Mouse (Mus musculus) midbrain, embryonic 13.5 days (tissue): Measurements from ENCODE around the gene Sh3pxd2a. TPM values are rescaled to one million over a fixed set of nuclear protein-coding genes. Genes with fewer than 3 reads are reported as not detected.
A peak's percentile ranks its signal among the peaks of the same experiment; 100 is the strongest.

Experiments used
- ATAC-seq: fragments of 200-750 bp; cut with Nextera tagmentation; 2 replicates; pipeline ENCODE4 v1.8.0; 2017; ENCODE audit warnings: mild to moderate bottlenecking, moderate TSS enrichment, moderate library complexity
- H3K27ac ChIP-seq: fragments of 300-500 bp; sonication (generic); 2 replicates; pipeline ENCODE4 v1.5.1; 2015; ENCODE audit warnings: inconsistent platforms, mild to moderate bottlenecking, moderate library complexity
- H3K27me3 ChIP-seq: fragments of 300-500 bp; sonication (generic); 2 replicates; pipeline ENCODE4 v1.6.1; 2015; ENCODE audit warnings: mild to moderate bottlenecking, inconsistent platforms
- H3K36me3 ChIP-seq: fragments of 300-500 bp; sonication (generic); 2 replicates; pipeline ENCODE4 v1.6.1; 2015; ENCODE audit warnings: mild to moderate bottlenecking, inconsistent platforms
- H3K4me1 ChIP-seq: fragments of 300-500 bp; sonication (generic); replicated peaks from 2 replicates; pipeline ENCODE4 v1.6.1; 2015; ENCODE audit warnings: inconsistent platforms
- H3K4me2 ChIP-seq: fragments of 300-500 bp; sonication (generic); replicated peaks from 2 replicates; pipeline ENCODE4 v1.6.1; 2015; ENCODE audit warnings: moderate library complexity, mild to moderate bottlenecking, inconsistent platforms
- H3K4me3 ChIP-seq: fragments of 300-500 bp; sonication (generic); replicated peaks from 2 replicates; pipeline ENCODE4 v1.5.1; 2015; ENCODE audit warnings: mild to moderate bottlenecking, inconsistent platforms
- H3K9ac ChIP-seq: fragments of 300-500 bp; sonication (generic); replicated peaks from 2 replicates; pipeline ENCODE4 v1.6.1; 2015; ENCODE audit warnings: mild to moderate bottlenecking, inconsistent platforms
- H3K9me3 ChIP-seq: fragments of 300-500 bp; sonication (generic); 2 replicates; pipeline ENCODE4 v1.6.1; 2016; ENCODE audit warnings: mild to moderate bottlenecking, inconsistent platforms
- WGBS: fragments of 180-500 bp; shearing (Covaris S2); methylation state at CpG from one replicate; pipeline ENCODE4 v1.1.7; 2015; 5-methylcytosine and 5-hydroxymethylcytosine counted together
- polyA plus RNA-seq: library from polyadenylated mRNA; unstranded; fragments of >200 nt; fragmentation: Nextera tagmentation; extraction: Ambion mirVana; gene quantifications from 2 replicates; pipeline ENCODE4 v1.2.1, GENCODE M21; 2015

The Sh3pxd2a gene
- polyA plus RNA-seq, 1 experiment from 2014 or later = 2.2 TPM

DNA sequence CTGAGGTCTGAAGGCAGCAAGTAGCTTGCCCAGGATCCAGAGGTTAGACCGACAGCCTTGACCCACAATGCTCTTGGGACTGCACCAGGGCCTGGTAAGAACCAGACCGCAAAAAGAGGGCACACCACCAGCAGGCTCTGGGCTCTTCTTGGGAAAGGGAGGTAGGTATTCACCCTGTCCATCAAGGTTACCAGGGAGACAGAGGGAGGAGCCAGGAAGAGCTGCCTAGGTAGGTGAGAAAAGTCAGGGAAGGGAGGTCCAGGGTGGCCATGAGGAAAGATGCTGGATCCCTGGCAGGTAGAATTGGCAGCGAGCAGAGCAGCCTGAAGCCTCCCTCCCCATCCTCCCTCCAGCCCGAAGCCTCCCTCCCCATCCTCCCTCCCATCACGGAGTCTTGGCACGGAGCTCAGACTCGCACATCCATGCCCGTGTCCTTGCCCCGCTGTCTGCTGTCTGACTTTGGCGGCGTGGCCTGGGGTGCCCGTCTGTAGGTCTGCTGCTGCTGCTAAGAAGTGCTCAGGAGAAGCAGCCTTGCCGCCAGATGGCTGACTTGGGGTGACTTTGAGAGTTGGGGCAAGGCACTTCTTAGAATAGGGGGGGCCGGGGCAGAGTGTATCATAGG lies 115.7 kb downstream of the Sh3pxd2a start:
- Histone ChIP-seq H3K4me3 (no peak overlapping the region), H3K9ac (no peak overlapping the region), H3K4me1 (peaks cover 3% of the 10 kb centered on the region), H3K27ac (no peak overlapping the region), H3K9me3 (no peaks in the 10 kb centered on the region), H3K36me3 (no peaks in the 10 kb centered on the region), H3K27me3 (peaks cover 36% of the 10 kb centered on the region), H3K4me2 (no peak overlapping the region)
- 81% methylated on average over 14 of the region's 14 CpGs for WGBS
- ATAC-seq = peak; percentile 35; the same call in 1 of the 2 replicates

DNA sequence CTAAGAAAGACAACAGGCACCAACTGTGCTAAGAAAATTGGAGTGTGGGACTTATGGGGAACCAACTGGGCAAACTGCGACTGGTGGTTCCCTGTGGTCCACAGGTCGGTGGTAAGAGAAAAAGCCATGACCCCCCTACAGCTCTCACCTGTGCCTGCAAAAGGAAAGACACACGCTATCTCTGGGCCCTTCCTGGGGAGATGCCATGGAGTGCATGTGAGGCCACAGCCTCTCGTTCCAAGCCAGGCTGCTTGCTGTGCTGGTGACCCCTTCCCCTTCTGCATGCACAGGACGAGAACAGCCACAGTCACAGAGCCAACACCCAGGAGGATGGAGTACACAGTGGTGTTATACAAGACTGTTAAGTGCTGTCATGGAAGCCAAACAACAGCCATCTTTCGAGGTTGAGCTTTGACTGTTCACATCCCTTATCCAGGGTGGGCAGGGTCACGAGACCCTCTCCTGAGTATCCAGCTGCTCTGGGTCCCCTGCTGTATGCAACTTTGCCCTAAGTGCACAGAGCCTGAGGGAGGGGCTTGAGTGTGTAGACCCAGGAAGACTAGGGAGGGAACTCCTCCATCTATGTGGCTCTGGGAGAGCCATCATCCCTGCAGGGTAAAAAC lies 117.1 kb downstream of the Sh3pxd2a start:
- Histone ChIP-seq H3K36me3 (no peaks in the 10 kb centered on the region), H3K27me3 (peaks cover 50% of the 10 kb centered on the region), H3K4me1 (peaks cover 14% of the 10 kb centered on the region), H3K9me3 (no peaks in the 10 kb centered on the region), H3K4me3 (no peak overlapping the region), H3K27ac (no peak overlapping the region), H3K4me2 (no peak overlapping the region), H3K9ac (no peak overlapping the region)
- no peak for ATAC-seq
- WGBS = 57% methylated on average over 7 of the region's 7 CpGs

DNA sequence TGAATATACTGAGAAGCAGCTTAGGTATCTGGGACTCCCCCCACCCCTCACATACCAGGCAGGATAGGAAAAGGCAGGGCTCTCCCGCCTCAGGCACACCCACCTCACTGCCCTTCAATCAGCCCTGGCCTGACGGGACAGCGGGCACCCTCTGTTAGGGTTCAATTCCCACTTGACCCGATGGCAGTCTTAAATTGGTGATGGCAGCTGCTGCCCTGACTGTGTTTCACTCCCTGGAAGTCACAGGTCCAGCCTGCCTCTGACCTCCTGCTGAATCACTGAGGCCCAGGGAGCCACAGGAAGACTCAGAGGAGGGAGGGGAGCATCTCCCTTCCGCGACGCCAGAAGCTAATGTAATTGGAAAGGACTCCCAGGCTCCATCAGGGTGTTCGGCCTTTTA lies 117.6 kb downstream of the Sh3pxd2a start:
- 48% methylated on average over 8 of the region's 8 CpGs for WGBS

DNA sequence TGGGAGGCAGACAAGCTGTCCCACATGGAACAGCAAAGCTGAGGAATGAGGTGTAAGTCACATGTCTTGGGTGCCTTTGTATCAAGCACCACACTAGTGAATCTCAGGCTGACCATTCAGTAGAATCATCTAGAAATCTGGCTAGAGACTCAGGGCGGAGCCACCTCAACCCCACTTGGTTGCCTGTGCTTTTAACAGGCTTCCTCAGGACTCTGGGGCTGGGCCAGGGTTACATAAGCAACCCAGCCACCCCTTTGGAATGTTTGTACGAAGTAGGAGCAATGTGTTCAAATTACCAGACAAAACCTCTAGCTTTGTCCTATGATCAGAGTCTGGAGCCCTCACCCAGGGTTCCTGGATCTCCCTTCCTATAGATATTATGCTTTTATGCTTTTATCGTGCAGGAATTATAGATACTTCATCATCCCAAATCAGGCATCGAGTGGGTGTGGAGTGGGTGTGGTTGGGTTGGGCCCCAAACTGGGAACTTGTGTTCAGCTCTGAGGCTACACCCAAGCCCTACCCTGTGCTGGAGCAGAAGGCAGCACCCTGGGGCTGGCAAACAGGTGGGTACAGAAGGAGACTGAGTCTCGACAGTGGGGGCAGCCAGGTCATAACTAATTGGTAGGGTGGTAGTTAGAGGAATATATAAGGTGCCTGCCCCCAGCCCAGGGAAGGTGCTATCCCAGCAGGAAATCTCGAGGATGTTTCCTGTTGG lies 118.2 kb downstream of the Sh3pxd2a start:
- Histone ChIP-seq H3K4me2 (no peak overlapping the region), H3K9me3 (no peaks in the 10 kb centered on the region), H3K4me3 (no peak overlapping the region), H3K36me3 (no peaks in the 10 kb centered on the region), H3K4me1 (peaks cover 14% of the 10 kb centered on the region), H3K27ac (no peak overlapping the region), H3K9ac (no peak overlapping the region), H3K27me3 (peaks cover 60% of the 10 kb centered on the region)
- no peak for ATAC-seq
- 83% methylated on average over 6 of the region's 6 CpGs for WGBS

More for the DNA sequence above, 117.6 kb downstream of the Sh3pxd2a start:
- H3K9ac ChIP-seq = no peak overlapping the region
- no peak for ATAC-seq
- H3K27ac ChIP-seq = no peak overlapping the region
- H3K27me3 ChIP-seq = peaks cover 55% of the 10 kb centered on the region
- H3K36me3 ChIP-seq = no peaks in the 10 kb centered on the region
- H3K4me1 ChIP-seq = peaks cover 14% of the 10 kb centered on the region
- no peaks in the 10 kb centered on the region for H3K9me3 ChIP-seq
- no peak overlapping the region for H3K4me2 ChIP-seq
- H3K4me3 ChIP-seq = no peak overlapping the region

DNA sequence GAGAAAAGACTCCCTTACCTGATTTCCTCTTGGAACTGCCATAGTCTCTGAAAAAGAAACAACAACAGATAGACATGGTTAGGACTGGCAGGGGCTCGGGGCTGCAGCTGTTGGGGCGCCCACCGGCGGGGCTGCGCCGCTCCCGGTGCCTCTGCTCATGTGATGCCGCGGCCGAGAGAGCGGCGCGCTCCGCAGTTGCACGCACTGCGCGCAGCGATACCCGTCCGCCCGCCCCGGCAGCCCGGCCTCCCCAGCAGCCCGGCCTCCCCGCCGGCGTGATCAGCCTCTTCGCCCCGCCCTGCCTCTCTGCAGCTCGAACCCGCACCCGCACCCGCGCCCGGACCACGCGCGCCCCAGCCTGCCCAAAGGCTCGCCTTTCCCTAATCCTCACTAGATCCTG lies 120.8 kb downstream of the Sh3pxd2a start:
- no peak for ATAC-seq
- peaks cover 67% of the 10 kb centered on the region for H3K27me3 ChIP-seq
- under 1% methylated on average over 39 of the region's 39 CpGs for WGBS

DNA sequence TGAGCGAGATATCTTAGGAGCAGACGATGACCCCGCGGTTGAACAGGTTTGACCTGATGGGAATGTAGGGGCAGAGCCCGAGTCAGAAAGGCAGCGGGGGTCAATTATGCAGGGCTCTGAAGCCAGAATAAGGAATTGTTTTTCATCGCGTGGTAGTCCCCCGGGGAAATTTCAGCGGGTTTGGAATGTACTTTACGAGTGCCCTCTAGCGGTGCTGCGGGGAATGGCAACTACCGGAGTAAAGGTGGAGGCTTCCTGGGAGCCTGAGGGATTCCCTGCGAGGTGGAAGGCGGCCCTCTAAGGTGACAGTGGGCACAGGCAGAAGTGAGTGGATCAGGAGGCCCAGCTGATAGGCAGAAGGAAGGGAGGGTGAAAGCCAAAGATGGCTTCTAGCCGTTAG lies 125.0 kb downstream of the Sh3pxd2a start:
- no peak overlapping the region for H3K27ac ChIP-seq
- ATAC-seq = peak; percentile 38; the same call in 1 of the 2 replicates
- H3K4me3 ChIP-seq = peak overlapping the region; percentile 39
- H3K36me3 ChIP-seq = no peaks in the 10 kb centered on the region
- peaks cover 42% of the 10 kb centered on the region for H3K4me1 ChIP-seq
- H3K9me3 ChIP-seq = no peaks in the 10 kb centered on the region
- 2% methylated on average over 17 of the region's 17 CpGs for WGBS
- H3K27me3 ChIP-seq = peaks cover 41% of the 10 kb centered on the region
- 0 out of 2 replicates have a peak overlapping the region, but pooled peaks have one; percentile 47 for H3K9ac ChIP-seq
- peak overlapping the region; percentile 67 for H3K4me2 ChIP-seq

More for the DNA sequence above, 120.8 kb downstream of the Sh3pxd2a start:
- Histone ChIP-seq H3K4me3 (peak overlapping the region; percentile 38), H3K9ac (peak overlapping the region; percentile 51), H3K4me2 (peak overlapping the region; percentile 61), H3K9me3 (no peaks in the 10 kb centered on the region), H3K36me3 (no peaks in the 10 kb centered on the region), H3K27ac (no peak overlapping the region), H3K4me1 (peaks cover 21% of the 10 kb centered on the region)

DNA sequence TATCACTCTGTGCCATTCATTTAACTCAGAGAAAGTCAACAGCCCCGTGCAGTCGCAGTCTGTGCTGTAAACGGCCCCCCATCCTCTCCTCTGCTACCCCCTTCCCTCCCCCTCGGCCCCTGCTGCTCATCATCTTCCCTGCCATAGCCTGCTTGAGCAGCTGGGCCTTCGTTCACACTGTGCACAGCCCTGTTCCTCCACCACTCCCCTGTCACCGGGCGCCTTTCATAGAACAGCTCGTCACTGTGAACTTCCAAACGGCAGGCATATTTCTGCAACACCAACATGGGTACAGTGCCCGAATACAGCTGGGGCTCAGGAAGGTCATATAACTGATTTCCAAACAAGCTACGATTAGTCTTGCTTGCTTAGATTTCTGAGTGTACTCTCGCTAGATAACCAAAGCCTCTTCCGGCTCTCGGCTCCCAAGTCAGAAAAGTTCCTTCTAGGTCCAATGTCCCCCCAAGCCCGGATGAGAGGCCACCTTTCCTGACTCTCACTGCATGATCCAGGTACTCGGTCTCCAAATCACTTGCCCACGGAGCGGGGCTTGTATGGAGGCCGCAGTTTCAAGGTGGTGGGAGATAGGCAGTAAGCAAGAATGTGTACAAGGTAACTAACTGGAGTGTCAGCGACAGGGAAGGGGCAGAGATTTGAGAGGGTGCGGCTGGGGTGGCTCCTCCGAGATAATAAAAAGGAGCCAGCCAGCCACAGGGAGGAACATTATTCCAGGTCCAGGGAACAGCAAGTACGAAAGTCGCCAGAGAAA lies 125.6 kb downstream of the Sh3pxd2a start:
- WGBS = 27% methylated on average over 24 of the region's 24 CpGs
- Histone ChIP-seq H3K9ac (peak overlapping the region; percentile 47; the same call in 1 of the 2 replicates), H3K4me2 (peak overlapping the region; percentile 67), H3K36me3 (no peaks in the 10 kb centered on the region), H3K4me1 (peaks cover 40% of the 10 kb centered on the region), H3K9me3 (no peaks in the 10 kb centered on the region), H3K27me3 (peaks cover 35% of the 10 kb centered on the region), H3K4me3 (peak overlapping the region; percentile 39), H3K27ac (no peak overlapping the region)
- peak; percentile 61 for ATAC-seq

DNA sequence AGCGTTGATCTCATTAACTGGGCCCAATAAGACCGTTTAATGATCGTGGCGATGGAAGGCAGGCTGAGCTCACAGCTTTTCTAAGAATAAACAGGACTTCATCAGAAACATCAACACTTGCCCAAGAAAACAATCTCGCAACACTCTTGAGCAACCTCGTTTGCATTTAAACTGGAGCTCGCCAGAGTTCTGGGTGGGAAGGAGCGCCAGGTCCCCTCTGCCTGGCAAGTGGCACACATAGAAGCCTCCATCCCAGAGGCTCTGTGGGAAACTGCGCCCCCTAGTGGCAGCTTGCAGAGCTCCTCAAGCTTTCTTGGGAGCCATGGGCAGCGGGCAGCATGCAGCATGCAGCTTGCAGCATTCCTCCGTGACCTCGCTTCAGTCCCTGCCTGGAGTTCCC lies 126.5 kb downstream of the Sh3pxd2a start:
- Histone ChIP-seq H3K4me2 (peak overlapping the region; percentile 67), H3K9ac (no peak overlapping the region), H3K36me3 (no peaks in the 10 kb centered on the region), H3K9me3 (no peaks in the 10 kb centered on the region), H3K27me3 (peaks cover 26% of the 10 kb centered on the region), H3K4me1 (peaks cover 31% of the 10 kb centered on the region), H3K4me3 (peak overlapping the region; percentile 14; the same call in 1 of the 2 replicates), H3K27ac (no peak overlapping the region)
- peak; percentile 81 for ATAC-seq
- WGBS = 28% methylated on average over 12 of the region's 12 CpGs

DNA sequence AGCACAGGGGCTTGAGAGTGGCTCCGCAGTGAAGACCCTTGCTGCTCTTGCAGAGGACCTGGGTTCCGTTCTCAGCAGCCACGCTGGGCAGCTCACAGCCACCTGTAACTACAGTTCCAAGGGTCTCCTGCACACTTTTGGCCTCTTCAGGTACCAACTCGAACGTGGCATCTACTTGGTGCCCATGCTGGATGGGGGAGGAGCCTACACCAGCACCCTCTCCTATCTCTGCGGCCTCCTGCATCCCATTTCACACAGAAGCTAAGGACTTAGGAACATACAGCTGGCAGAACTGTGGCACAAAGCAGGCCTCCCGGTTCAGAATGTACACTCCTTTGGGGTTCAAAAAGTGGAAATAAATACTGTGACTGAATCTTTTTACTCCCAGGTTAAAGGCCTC lies 127.0 kb downstream of the Sh3pxd2a start:
- H3K4me3 ChIP-seq = no peak overlapping the region
- WGBS = 70% methylated on average over 7 of the region's 7 CpGs
- H3K4me2 ChIP-seq = no peak overlapping the region
- no peaks in the 10 kb centered on the region for H3K36me3 ChIP-seq
- no peak for ATAC-seq
- peaks cover 27% of the 10 kb centered on the region for H3K4me1 ChIP-seq
- H3K27me3 ChIP-seq = peaks cover 21% of the 10 kb centered on the region
- no peak overlapping the region for H3K9ac ChIP-seq
- H3K9me3 ChIP-seq = no peaks in the 10 kb centered on the region
- H3K27ac ChIP-seq = no peak overlapping the region

DNA sequence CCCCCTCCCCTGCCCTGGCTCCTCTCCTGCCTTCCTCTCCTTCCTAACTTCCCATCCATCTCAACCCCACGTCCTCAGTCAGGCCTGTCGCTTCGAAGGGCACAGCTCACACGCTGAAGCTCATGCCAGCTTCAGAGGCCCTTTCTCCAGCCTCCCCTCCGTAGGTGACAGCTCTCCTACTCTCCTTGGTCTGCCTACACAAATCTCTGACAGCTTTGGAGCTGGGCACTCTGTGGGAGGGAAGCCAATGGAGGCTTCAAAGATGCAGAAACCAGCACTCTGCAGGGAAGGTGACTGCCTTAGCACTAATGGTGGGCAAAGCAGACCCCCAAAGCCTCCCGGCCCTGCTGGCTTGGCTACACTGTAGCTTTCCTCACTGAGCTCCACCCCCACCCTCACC lies 128.9 kb downstream of the Sh3pxd2a start:
- Histone ChIP-seq H3K4me1 (peaks cover 37% of the 10 kb centered on the region), H3K9me3 (no peaks in the 10 kb centered on the region), H3K27ac (no peak overlapping the region; the same call in 1 of the 2 replicates), H3K4me2 (no peak overlapping the region), H3K9ac (no peak overlapping the region), H3K36me3 (no peaks in the 10 kb centered on the region), H3K27me3 (peaks cover 7% of the 10 kb centered on the region), H3K4me3 (no peak overlapping the region)
- ATAC-seq = no peak
- 73% methylated on average over 6 of the region's 6 CpGs for WGBS

DNA sequence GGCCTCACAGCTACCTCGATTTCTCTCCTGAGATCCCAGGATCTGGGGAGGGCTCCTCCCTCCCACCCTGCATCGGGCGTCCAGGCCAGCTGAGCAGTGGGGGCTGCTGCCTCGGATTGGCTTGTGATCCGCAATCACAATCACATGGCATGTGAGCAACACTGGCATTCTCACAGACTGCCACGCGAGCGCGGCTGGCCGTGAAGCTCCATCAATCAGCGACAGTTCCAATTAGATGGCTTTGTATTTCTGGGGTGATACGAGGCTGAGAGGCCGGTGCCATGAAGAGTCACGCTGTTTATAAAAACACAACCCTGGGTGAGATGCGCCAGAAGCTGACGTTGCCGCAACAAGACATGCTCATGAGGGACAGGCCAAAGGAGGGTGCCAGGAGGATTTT lies 129.5 kb downstream of the Sh3pxd2a start:
- peak overlapping the region; percentile 24; the same call in 1 of the 2 replicates for H3K9ac ChIP-seq
- H3K9me3 ChIP-seq = no peaks in the 10 kb centered on the region
- H3K27me3 ChIP-seq = 0 out of 2 replicates have a peak, but pooled peaks cover 4% of the 10 kb centered on the region
- H3K36me3 ChIP-seq = no peaks in the 10 kb centered on the region
- peaks cover 38% of the 10 kb centered on the region for H3K4me1 ChIP-seq
- no peak overlapping the region; the same call in 1 of the 2 replicates for H3K27ac ChIP-seq
- no peak overlapping the region for H3K4me3 ChIP-seq
- H3K4me2 ChIP-seq = no peak overlapping the region
- no peak for ATAC-seq
- WGBS = 53% methylated on average over 17 of the region's 17 CpGs
